Mouse (Mus musculus) testis, postnatal 14 days (tissue): ENCODE results near the gene Mmp13.
"Not testable (repeated sequence)": the region's sequence is repeated elsewhere in the genome, so short reads cannot be mapped to it uniquely, and the experiment has no call there.

Experiments
- DNase-seq: peaks from one replicate; pipeline ENCODE4 v3.0.0; 2021; ENCODE audit warnings: low spot score

The Mmp13 gene

GRCm38 (mm10) chr9:7272214-7272613 is at the start of gene Mmp13:
Gene Mmp13 (plus strand): TSS chr9:7272514.
- no peak for DNase-seq

GRCm38 (mm10) chr9:7238619-7239018 is 33.7 kb upstream of the Mmp13 start:
- DNase-seq, result no peak

- no peak for DNase-seq
Measured at GRCm38 (mm10) chr9:7239967-7240366, 32.3 kb upstream of the Mmp13 start.

DNA sequence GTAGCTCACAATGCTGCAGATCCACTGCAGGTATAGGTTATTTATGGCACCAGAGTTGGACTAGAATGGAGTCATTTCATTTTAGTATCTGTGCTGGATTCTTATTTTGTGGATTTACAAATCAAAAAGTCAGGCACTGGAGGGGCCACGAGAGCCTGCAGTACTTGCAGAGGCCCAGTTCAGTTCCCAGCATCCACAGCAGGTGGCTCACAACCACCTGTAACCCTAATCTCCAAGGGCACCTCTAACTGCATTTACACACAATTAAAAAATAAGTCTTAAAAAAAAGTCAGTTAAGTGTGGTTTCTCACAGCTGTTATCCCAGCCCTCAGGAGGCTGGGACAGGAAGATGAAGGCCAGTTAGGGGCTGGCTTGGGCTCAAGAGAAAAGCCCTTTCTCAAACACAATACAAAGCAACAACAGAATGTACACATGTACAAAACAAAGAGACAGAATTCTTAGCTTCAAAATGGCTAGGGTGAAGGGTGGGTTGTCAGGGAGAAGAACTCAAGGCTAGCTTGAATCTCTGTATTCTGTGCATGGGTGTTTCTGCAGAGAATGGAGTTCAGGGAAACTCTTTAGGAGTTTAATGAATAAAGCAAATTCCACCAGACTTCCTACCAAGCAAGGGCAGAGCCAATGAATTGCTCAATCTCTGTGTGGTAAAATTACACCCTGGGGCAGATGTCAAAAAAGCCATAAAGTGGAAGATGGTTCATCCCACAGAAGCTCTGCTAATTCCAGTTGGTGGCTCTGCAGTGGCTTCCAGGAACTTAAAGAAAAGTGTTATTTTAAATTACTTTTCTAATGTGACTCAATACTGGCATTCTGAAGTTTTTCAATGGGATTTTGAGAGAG is 19.3 kb upstream of the Mmp13 start:
- DNase-seq, result no peak

- no peak for DNase-seq
Measured at GRCm38 (mm10) chr9:7261667-7262066, 10.6 kb upstream of the Mmp13 start.

GRCm38 (mm10) chr9:7270071-7270470 is 2.2 kb upstream of the Mmp13 start:
- DNase-seq, result no peak

DNA sequence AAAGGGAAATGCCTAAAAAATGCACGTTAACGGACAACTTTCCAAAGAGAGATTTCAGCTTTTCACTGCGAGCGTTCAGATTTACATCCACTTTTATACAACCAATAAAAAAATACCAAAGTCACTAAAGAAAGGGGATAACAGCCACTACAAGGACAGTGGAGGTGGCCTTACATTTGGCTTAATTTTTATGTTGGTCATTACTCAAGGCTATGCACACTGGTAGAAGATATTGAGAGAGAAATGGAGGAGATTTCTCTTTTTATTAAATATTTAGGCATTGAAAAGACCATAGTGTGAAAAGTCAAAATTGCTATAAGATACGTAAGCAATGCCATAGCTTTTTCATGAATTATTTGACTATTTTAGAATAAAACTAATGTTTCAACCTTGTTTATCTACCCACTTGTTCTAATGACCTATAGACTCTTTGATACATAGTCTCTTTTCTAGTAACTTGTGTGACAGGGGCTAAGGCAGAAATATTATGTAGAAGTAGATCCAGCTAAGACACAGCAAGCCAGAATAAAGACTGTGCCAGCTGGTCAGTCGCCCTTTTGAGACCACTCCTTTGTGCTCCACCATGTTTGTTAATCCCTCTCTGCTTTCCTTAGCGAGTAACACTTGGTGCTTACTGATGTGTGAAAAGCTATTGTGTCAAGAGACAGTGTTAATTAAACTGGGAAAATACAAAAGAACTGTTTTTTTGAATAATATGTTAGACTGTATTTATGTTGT is 10.4 kb downstream of the Mmp13 start:
- DNase-seq, result no peak

- DNase-seq, result not testable (repeated sequence)
Measured at GRCm38 (mm10) chr9:7283303-7283684, 11.0 kb downstream of the Mmp13 start.

DNA sequence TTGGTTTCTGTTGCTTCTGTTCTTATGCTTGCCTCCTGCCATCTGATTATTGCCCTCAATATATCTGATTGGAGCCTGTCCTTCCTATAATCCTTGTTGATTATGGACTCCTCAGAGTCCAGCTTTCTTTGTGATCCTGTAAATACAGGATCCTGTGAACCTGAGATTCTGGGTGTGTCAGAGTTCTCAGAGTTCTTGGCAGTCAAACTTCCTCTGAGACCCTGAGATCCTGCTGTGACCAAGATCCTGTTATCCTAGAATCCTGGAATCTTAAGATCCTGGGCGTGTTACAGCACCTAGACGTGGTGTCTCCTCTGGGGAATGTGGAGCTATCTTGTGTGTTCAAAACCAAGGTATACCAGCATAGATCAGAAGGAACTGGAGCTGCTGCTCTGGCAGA is 17.2 kb downstream of the Mmp13 start:
- no peak for DNase-seq

DNA sequence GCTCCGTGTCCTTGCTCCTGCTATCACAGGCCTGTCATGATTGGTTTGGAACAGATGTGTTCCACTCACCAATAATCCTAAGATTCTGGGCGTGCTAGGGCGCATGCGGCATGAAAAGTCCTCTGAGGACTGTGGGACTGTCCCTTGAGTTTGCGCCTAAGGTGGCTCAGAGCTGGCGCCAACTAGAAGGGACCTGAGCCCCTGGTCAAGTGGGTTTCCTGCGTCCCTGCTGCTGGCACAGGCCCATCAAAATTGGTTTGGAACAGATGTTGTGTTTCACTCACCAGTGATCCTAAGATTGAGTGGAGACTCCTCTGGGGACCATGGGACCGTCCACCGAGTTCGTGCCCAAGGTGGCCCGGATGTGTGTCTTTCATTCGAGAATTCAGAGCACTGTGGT is 17.6 kb downstream of the Mmp13 start:
- no peak for DNase-seq

GRCm38 (mm10) chr9:7292132-7292531 is 19.8 kb downstream of the Mmp13 start:
- no peak for DNase-seq

- no peak for DNase-seq
Measured at GRCm38 (mm10) chr9:7331847-7332246, 59.5 kb downstream of the Mmp13 start.
